Mouse (Mus musculus) kidney, postnatal 14 days (tissue): ENCODE data around the gene Nat8f3.
"Not testable (repeated sequence)": the region's sequence is repeated elsewhere in the genome, so short reads cannot be mapped to it uniquely, and the experiment has no call there.

Experiments
- DNase-seq: peaks from one replicate; pipeline ENCODE4 v3.0.0; 2022; ENCODE audit warnings: mixed read lengths

Nat8f3 gene

GRCm38 (mm10) chr6:85765532-85765931 lies at the start of gene Nat8f3:
Nat8f3 (minus strand) TSS chr6:85765754.
- DNase-seq, result peak; percentile 15

GRCm38 (mm10) chr6:85813339-85813738 lies 47.8 kb upstream of the Nat8f3 start:
- no peak for DNase-seq

GRCm38 (mm10) chr6:85810942-85811537 lies 45.5 kb upstream of the Nat8f3 start:
- peak; percentile 21 for DNase-seq

GRCm38 (mm10) chr6:85810514-85810913 lies 45.0 kb upstream of the Nat8f3 start:
- not testable (repeated sequence) for DNase-seq

- DNase-seq, result not testable (repeated sequence)
Observed at GRCm38 (mm10) chr6:85809784-85810183, 44.2 kb upstream of the Nat8f3 start.

GRCm38 (mm10) chr6:85803180-85803579 lies 37.6 kb upstream of the Nat8f3 start:
- not testable (repeated sequence) for DNase-seq

GRCm38 (mm10) chr6:85763127-85764070 lies 2.2 kb downstream of the Nat8f3 start:
- not testable (repeated sequence) for DNase-seq

- DNase-seq, result not testable (repeated sequence)
Observed at GRCm38 (mm10) chr6:85762678-85763077, 2.9 kb downstream of the Nat8f3 start.

- not testable (repeated sequence) for DNase-seq
Observed at GRCm38 (mm10) chr6:85755705-85756249, 9.8 kb downstream of the Nat8f3 start.

- DNase-seq, result not testable (repeated sequence)
Observed at GRCm38 (mm10) chr6:85713105-85713504, 52.4 kb downstream of the Nat8f3 start, which contains the start of gene Nat8f7. Nat8f7 (minus strand) TSS chr6:85713205.

- not testable (repeated sequence) for DNase-seq
Observed at GRCm38 (mm10) chr6:85709607-85710006, 55.9 kb downstream of the Nat8f3 start.

GRCm38 (mm10) chr6:85709206-85709605 lies 56.3 kb downstream of the Nat8f3 start:
- DNase-seq, result not testable (repeated sequence)

GRCm38 (mm10) chr6:85701943-85702342 lies 63.6 kb downstream of the Nat8f3 start:
- peak; percentile 27 for DNase-seq
